ENCODE assay signal across 12 mouse cellular contexts in genomic region chr17:29165967-29166578, GRCm38 (mm10). TPM values are rescaled to one million over a fixed set of nuclear protein-coding genes. Genes with fewer than 3 reads are reported as not detected.
A peak's percentile ranks its signal among the peaks of the same experiment; 100 is the strongest.
DNase-seq lines count a peak whose midpoint lies in the region; ATAC-seq lines count a peak whose summit lies in the region.
"Had no signal": no experiment of that assay in that cellular context is flagged by ENCODE, and none has a peak within 500 bp of the region (broad histone marks: within the 10 kb centered on the region; RNA-seq: fewer than 3 reads in every experiment).

No protein-coding gene starts in this region.

- DNase-seq in heart, postnatal 25 days (ENCODE audit: low spot score), result no peak
- DNase-seq in 416B (ENCODE audit: low read depth), result peak; percentile 40
- no peak for DNase-seq in hindbrain, embryonic 14.5 days (ENCODE audit: low spot score)
- peak; percentile 57 to 58 for DNase-seq in kidney, postnatal 36 days
- no peak for DNase-seq in layer of hippocampus, adult 9-11 months
- no peak for DNase-seq in adrenal gland, postnatal 36 days
- DNase-seq in B cell, adult 2 months, result no peak
- DNase-seq: cerebellum, adult 2 months had no signal

- no peak overlapping the region for H3K9ac ChIP-seq in heart, embryonic 15.5 days
- H3K9ac ChIP-seq in hindbrain, embryonic 14.5 days, result no peak overlapping the region

- no peaks in the 10 kb centered on the region for H3K27me3 ChIP-seq in heart, embryonic 15.5 days
- H3K27me3 ChIP-seq in hindbrain, embryonic 14.5 days (ENCODE audit: control insufficient read depth, insufficient read depth, low read length), result no peaks in the 10 kb centered on the region

- no peak overlapping the region for H3K4me3 ChIP-seq in heart, embryonic 15.5 days
- H3K4me3 ChIP-seq in hindbrain, embryonic 14.5 days (replicated peaks; ENCODE audit: low read length), result no peak overlapping the region
- H3K4me3 ChIP-seq: myocyte had no signal

- H3K4me1 ChIP-seq in heart, embryonic 15.5 days (replicated peaks), result peaks cover 28% of the 10 kb centered on the region
- H3K4me1 ChIP-seq in hindbrain, embryonic 14.5 days (replicated peaks; ENCODE audit: control insufficient read depth, insufficient read depth, low read length), result peaks cover 16% of the 10 kb centered on the region; the same call in 1 of the 2 replicates

- WGBS in heart, embryonic 15.5 days, result 40% methylated on average over 8 of the region's 8 CpGs
- 36% methylated on average over 8 of the region's 8 CpGs for WGBS in hindbrain, embryonic 14.5 days

- H3K4me2 ChIP-seq in heart, embryonic 15.5 days, result no peak overlapping the region
- H3K4me2 ChIP-seq in hindbrain, embryonic 14.5 days (replicated peaks), result no peak overlapping the region

- 0 out of 2 replicates have a peak, but pooled peaks have one; percentile 4 for ATAC-seq in heart, embryonic 15.5 days (replicated peaks; ENCODE audit: insufficient number of reproducible peaks, insufficient read depth, low FRiP score, low read depth)
- ATAC-seq in hindbrain, embryonic 14.5 days (ENCODE audit: low FRiP score), result no peak

- H3K36me3 ChIP-seq in heart, embryonic 15.5 days, result peaks cover 3% of the 10 kb centered on the region; the same call in 1 of the 2 replicates
- H3K36me3 ChIP-seq in hindbrain, embryonic 14.5 days (replicated peaks; ENCODE audit: control insufficient read depth, insufficient read depth), result no peaks in the 10 kb centered on the region

- H3K9me3 ChIP-seq in heart, embryonic 15.5 days (replicated peaks), result peaks cover 4% of the 10 kb centered on the region; the same call in 1 of the 2 replicates
- no peaks in the 10 kb centered on the region for H3K9me3 ChIP-seq in hindbrain, embryonic 14.5 days (ENCODE audit: control insufficient read depth, low read length)

- intact Hi-C loops in heart, postnatal 25 days (cut with DNase I), result no loop called here

- H3K27ac ChIP-seq in heart, embryonic 15.5 days, result peak overlapping the region; percentile 59
- peak overlapping the region; percentile 76 for H3K27ac ChIP-seq in hindbrain, embryonic 14.5 days

RNA-seq across cellular contexts. Expression of gene Rab44, which starts 52.1 kb away (rescaled TPM):
- 0.66 and 3.1 TPM in 2 replicates for polyA plus RNA-seq in heart, embryonic 15.5 days (2015; fragmentation: Nextera tagmentation; extraction: Ambion mirVana)
- under 1 TPM; 0.13 to 0.39 TPM for total RNA-seq in heart, postnatal 25 days (2021)
- polyA plus RNA-seq in hindbrain, embryonic 14.5 days (2014; fragmentation: Nextera tagmentation; extraction: Ambion mirVana), result not detected in 2 replicates
- total RNA-seq in adrenal gland, postnatal 36 days (2021), result under 1 TPM; 0.20 to 0.50 TPM
- total RNA-seq: liver, adult 2 months had no signal
- polyA plus RNA-seq: CD4-positive, CD25-positive, alpha-beta regulatory T cell, adult 4 months had no signal

Comparison
In these comparisons a context has a peak if more than half of its experiments do, and no peak if none do; other contexts are left out.
1. DNase-seq: peak in 416B (single experiment) and kidney, postnatal 36 days (2 of 2); none in heart, postnatal 25 days (single experiment), hindbrain, embryonic 14.5 days (single experiment), layer of hippocampus, adult 9-11 months (single experiment), adrenal gland, postnatal 36 days (0 of 2) and B cell, adult 2 months (0 of 2).